Mouse (Mus musculus) cerebellum, adult 2 months (tissue): Measurements from ENCODE around the gene Hoxb6.

ENCODE experiments used
- CTCF ChIP-seq: fragments of 200-500 bp; IDR thresholded peaks from 2 replicates; pipeline ENCODE4 v1.5.1; 2011; ENCODE audit warnings: low read depth, mild to moderate bottlenecking, control low read depth, low read length, moderate library complexity, borderline replicate concordance; ENCODE audit not compliant: insufficient read depth
- POLR2A ChIP-seq: fragments of 200-500 bp; IDR thresholded peaks from 2 replicates; pipeline ENCODE4 v1.6.1; 2011; ENCODE audit warnings: low read length, control low read depth, borderline replicate concordance; ENCODE audit not compliant: insufficient read depth

GRCm38 (mm10) chr11:96334998-96335397 lies 42.7 kb downstream of the Hoxb6 start:
- TF ChIP-seq POLR2A (no peak), CTCF (no peak)
